Mouse (Mus musculus) C2C12 (cell line): ENCODE measurements around the gene 1700017N19Rik. TPM values are rescaled to one million over a fixed set of nuclear protein-coding genes. Genes with fewer than 3 reads are reported as not detected.

ENCODE experiments used
- H3K27me3 ChIP-seq: one replicate; pipeline ENCODE4 v1.6.1; 2011; ENCODE audit not compliant: control insufficient read depth, insufficient read depth, insufficient read length
- H3K36me3 ChIP-seq: one replicate; pipeline ENCODE4 v1.6.1; 2011; ENCODE audit not compliant: control insufficient read depth, insufficient read depth
- H3K4me3 ChIP-seq: one replicate; pipeline ENCODE4 v1.5.1; 2011; ENCODE audit warnings: mild to moderate bottlenecking, control low read depth; ENCODE audit not compliant: poor library complexity, insufficient read depth, severe bottlenecking
- H3K79me2 ChIP-seq: one replicate; pipeline ENCODE4 v1.6.1; 2011; ENCODE audit not compliant: control insufficient read depth, insufficient read depth
- H3K79me3 ChIP-seq: one replicate; pipeline ENCODE4 v1.6.1; 2011; ENCODE audit warnings: low read depth, control low read depth
- H3ac ChIP-seq: one replicate; pipeline ENCODE3; 2011; ENCODE audit warnings: low read depth; ENCODE audit not compliant: control insufficient read depth, insufficient read length
- CEBPB ChIP-seq: IDR thresholded peaks from one replicate; pipeline ENCODE4 v1.6.1; 2011; ENCODE audit warnings: low read depth, mild to moderate bottlenecking, control low read depth, moderate library complexity
- CTCF ChIP-seq: IDR thresholded peaks from one replicate; pipeline ENCODE4 v1.5.1; 2011; ENCODE audit not compliant: control insufficient read depth, insufficient read depth, insufficient read length
- FOSL1 ChIP-seq: IDR thresholded peaks from one replicate; pipeline ENCODE4 v1.8.0; 2011; ENCODE audit warnings: mild to moderate bottlenecking, low read length; ENCODE audit not compliant: poor library complexity, insufficient read depth, severe bottlenecking
- MAX ChIP-seq: IDR thresholded peaks from one replicate; pipeline ENCODE4 v1.6.1; 2011; ENCODE audit warnings: mild to moderate bottlenecking, control low read depth
- MYOD1 ChIP-seq: IDR thresholded peaks from one replicate; pipeline ENCODE4 v1.6.1; 2011; ENCODE audit warnings: low read depth; ENCODE audit not compliant: control insufficient read depth, insufficient read length
- MYOG ChIP-seq: IDR thresholded peaks from one replicate; pipeline ENCODE4 v1.6.1; 2011; ENCODE audit not compliant: control insufficient read depth, insufficient read length; ENCODE audit errors: extremely low read depth
- USF1 ChIP-seq: IDR thresholded peaks from one replicate; pipeline ENCODE4 v1.6.1; 2011; ENCODE audit warnings: low read depth, mild to moderate bottlenecking, control low read depth, moderate library complexity
- polyA plus RNA-seq: library from polyadenylated mRNA; unstranded; fragments of >200 nt; fragmentation: generic; extraction: Trizol; gene quantifications from one replicate; pipeline ENCODE4 v1.2.1, GENCODE M21; 2012; ENCODE audit warnings: missing spikeins

1700017N19Rik gene
- polyA plus RNA-seq, 1 experiment, result not detected

GRCm38 (mm10) chr10:100617233-100617903, 27.1 kb downstream of the 1700017N19Rik start:
- Histone ChIP-seq H3K36me3 (no peaks in the 10 kb centered on the region), H3K79me2 (no peaks in the 10 kb centered on the region), H3ac (no peak overlapping the region), H3K27me3 (no peaks in the 10 kb centered on the region), H3K79me3 (no peaks in the 10 kb centered on the region), H3K4me3 (no peak overlapping the region)
- TF ChIP-seq USF1 (no peak), MAX (no peak), CEBPB (no peak), CTCF (no peak), MYOG (no peak), MYOD1 (no peak), FOSL1 (no peak)

GRCm38 (mm10) chr10:100619474-100619873, 29.2 kb downstream of the 1700017N19Rik start:
- no peaks in the 10 kb centered on the region for H3K27me3 ChIP-seq
- H3K79me2 ChIP-seq, result no peaks in the 10 kb centered on the region
- H3ac ChIP-seq, result no peak overlapping the region
- H3K79me3 ChIP-seq, result no peaks in the 10 kb centered on the region
- TF ChIP-seq CTCF (no peak), CEBPB (no peak), FOSL1 (no peak), USF1 (no peak), MAX (no peak), MYOG (no peak), MYOD1 (no peak)
- H3K4me3 ChIP-seq, result no peak overlapping the region
- H3K36me3 ChIP-seq, result no peaks in the 10 kb centered on the region

- Histone ChIP-seq H3K79me2 (no peaks in the 10 kb centered on the region), H3K27me3 (no peaks in the 10 kb centered on the region), H3ac (no peak overlapping the region), H3K36me3 (no peaks in the 10 kb centered on the region), H3K79me3 (no peaks in the 10 kb centered on the region), H3K4me3 (no peak overlapping the region)
- TF ChIP-seq CEBPB, result no peak
- no peak for TF ChIP-seq MYOD1
- TF ChIP-seq CTCF, result no peak
- no peak for TF ChIP-seq FOSL1
- TF ChIP-seq MYOG, result no peak
- TF ChIP-seq USF1, result no peak
- no peak for TF ChIP-seq MAX
These were observed 29.8 kb downstream of the 1700017N19Rik start for GRCm38 (mm10) chr10:100620040-100620439.

DNA sequence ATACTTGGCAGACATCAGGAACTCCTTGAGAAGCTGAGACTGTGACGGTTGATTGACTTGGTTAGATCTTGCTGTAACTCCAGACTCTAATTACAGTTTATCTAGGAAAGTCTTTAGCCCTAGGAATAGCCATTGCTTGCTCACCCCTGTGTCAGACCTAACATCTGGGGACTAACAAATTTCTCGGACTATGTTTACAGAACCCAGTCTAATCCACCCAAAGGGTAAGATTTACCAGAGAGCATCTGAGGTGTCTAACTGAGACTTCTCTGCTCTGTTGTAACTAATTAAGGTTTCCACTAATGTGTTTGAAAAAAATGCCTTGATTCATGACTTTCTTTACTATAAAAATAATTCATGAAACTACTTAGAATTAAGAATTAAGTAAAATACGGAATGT, 32.2 kb downstream of the 1700017N19Rik start:
- no peaks in the 10 kb centered on the region for H3K36me3 ChIP-seq
- TF ChIP-seq USF1, result no peak
- TF ChIP-seq CTCF, result no peak
- TF ChIP-seq MAX, result no peak
- no peak for TF ChIP-seq FOSL1
- TF ChIP-seq CEBPB, result no peak
- TF ChIP-seq MYOD1, result no peak
- TF ChIP-seq MYOG, result no peak
- H3ac ChIP-seq, result no peak overlapping the region
- H3K79me3 ChIP-seq, result no peaks in the 10 kb centered on the region
- no peaks in the 10 kb centered on the region for H3K79me2 ChIP-seq
- H3K27me3 ChIP-seq, result no peaks in the 10 kb centered on the region
- no peak overlapping the region for H3K4me3 ChIP-seq

DNA sequence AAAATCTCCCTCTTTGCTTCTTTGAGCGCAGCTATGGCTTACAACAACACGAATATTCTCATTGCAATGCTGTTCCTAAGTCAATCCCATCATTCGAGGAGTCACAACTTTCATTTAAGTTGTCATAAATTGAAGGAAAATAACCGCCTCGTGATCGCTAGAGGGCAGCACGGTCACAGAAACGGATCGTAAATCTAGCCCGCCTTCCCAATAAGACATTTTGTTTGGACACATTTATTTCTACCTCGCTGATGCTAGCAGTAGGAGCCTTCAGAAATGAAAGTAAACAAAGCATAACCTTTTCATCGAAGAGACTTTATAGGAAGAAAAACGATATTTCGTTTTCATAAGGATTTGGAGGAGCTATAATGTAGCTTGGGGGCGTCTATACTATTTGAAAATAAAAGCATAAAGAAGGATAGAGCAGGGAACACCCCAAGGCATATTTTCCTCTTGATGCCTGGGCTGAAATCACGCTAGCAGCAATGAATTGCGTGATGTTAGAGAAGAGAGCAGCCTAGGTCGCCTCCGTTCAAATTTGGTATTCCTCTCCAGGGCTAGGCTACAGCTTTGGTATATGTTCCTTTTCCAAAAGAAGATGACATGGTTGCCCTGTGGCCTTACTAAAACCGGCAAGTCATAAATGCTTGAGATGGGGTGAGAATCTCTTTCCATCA, 39.6 kb downstream of the 1700017N19Rik start:
- H3K79me2 ChIP-seq, result no peaks in the 10 kb centered on the region
- H3K79me3 ChIP-seq, result no peaks in the 10 kb centered on the region
- H3K36me3 ChIP-seq, result no peaks in the 10 kb centered on the region
- no peaks in the 10 kb centered on the region for H3K27me3 ChIP-seq
- no peak overlapping the region for H3ac ChIP-seq
- no peak overlapping the region for H3K4me3 ChIP-seq
- TF ChIP-seq MYOG, result no peak
- TF ChIP-seq CTCF, result peak; percentile 37
- TF ChIP-seq USF1, result no peak
- no peak for TF ChIP-seq MAX
- TF ChIP-seq FOSL1, result no peak
